8 mouse cellular contexts compared by ENCODE assay signal in genomic region chr3:122984249-122985182, GRCm38 (mm10). TPM values are rescaled to one million over a fixed set of nuclear protein-coding genes. Genes with fewer than 3 reads are reported as not detected.
DNase-seq lines count a peak whose midpoint lies in the region; ATAC-seq lines count a peak whose summit lies in the region.

Gene Usp53, minus strand, starts transcription at chr3:122984510.

- DNase-seq in adrenal gland, adult (ENCODE audit: inconsistent age in 2 of 2, low spot score in 1 of 2) = peak; percentile 95 to 98
- DNase-seq in embryo, embryonic 10 days (ENCODE audit: low spot score) = peak; percentile 92
- peak; percentile 94 for DNase-seq in gastrocnemius, postnatal 10 days
- peak; percentile 96 for DNase-seq in induced T-regulatory cell, adult 2 months (ENCODE audit: low read depth)
- peak; percentile 81 to 95 for DNase-seq in left cerebral cortex, adult 8-10 months (ENCODE audit: low spot score in 2 of 2)
- DNase-seq in right cerebral cortex, adult 18-20 months = peak; percentile 96
- DNase-seq in urinary bladder, adult 2 months (ENCODE audit: low spot score) = peak; percentile 96

- peak; percentile 85 for ATAC-seq in megakaryocyte, adult 5-6 weeks (ENCODE audit: poor library complexity, severe bottlenecking)

RNA-seq across cellular contexts. Expression of gene Usp53, which starts in this region (rescaled TPM):
- 10 to 100 TPM in 1 of 2 experiments, 1 to 10 TPM in 1; 9.6 to 12.1 TPM for total RNA-seq in gastrocnemius, postnatal 10 days (2021)
- 10 to 100 TPM; 25.4 to 31.4 (median 27.0) TPM for total RNA-seq in left cerebral cortex, adult 8-10 months (2022)
- total RNA-seq in megakaryocyte, adult 5-6 weeks (2015) = 4.8 and 6.0 TPM in 2 replicates
- total RNA-seq in megakaryocyte, adult 5-6 weeks (2017) = 5.6 and 8.4 TPM in 2 replicates
- 5.9 and 8.0 TPM in 2 replicates for polyA plus RNA-seq in urinary bladder, adult 2 months (2012; rRNA removed)

Comparison
In these comparisons a context has a peak if more than half of its experiments do, and no peak if none do; other contexts are left out.
1. Peak in every context shown above with its lines: DNase-seq and ATAC-seq.